Mouse (Mus musculus) heart, embryonic 13.5 days (tissue): Measurements from ENCODE around the gene Map4. TPM values are rescaled to one million over a fixed set of nuclear protein-coding genes. Genes with fewer than 3 reads are reported as not detected.

Experiments used
- ATAC-seq: fragments of 200-750 bp; cut with Nextera tagmentation; 2 replicates; pipeline ENCODE4 v1.8.0; 2017; ENCODE audit warnings: moderate TSS enrichment; ENCODE audit not compliant: insufficient number of reproducible peaks, low FRiP score, low TSS enrichment; ENCODE audit errors: extremely low read depth
- H3K27ac ChIP-seq: fragments of 300-500 bp; sonication (generic); replicated peaks from 2 replicates; pipeline ENCODE4 v1.5.1; 2015; ENCODE audit warnings: moderate library complexity, mild to moderate bottlenecking, inconsistent platforms
- H3K27me3 ChIP-seq: fragments of 300-500 bp; sonication (generic); replicated peaks from 2 replicates; pipeline ENCODE4 v1.6.1; 2015; ENCODE audit warnings: mild to moderate bottlenecking, inconsistent platforms
- H3K36me3 ChIP-seq: fragments of 300-500 bp; sonication (generic); 2 replicates; pipeline ENCODE4 v1.6.1; 2015; ENCODE audit warnings: mild to moderate bottlenecking, inconsistent platforms
- H3K4me1 ChIP-seq: fragments of 300-500 bp; sonication (generic); 2 replicates; pipeline ENCODE4 v1.6.1; 2015; ENCODE audit warnings: inconsistent platforms
- H3K4me2 ChIP-seq: fragments of 300-500 bp; sonication (generic); 2 replicates; pipeline ENCODE4 v1.6.1; 2015; ENCODE audit warnings: inconsistent platforms, mild to moderate bottlenecking, moderate library complexity
- H3K4me3 ChIP-seq: fragments of 300-500 bp; sonication (generic); 2 replicates; pipeline ENCODE4 v1.5.1; 2015; ENCODE audit warnings: moderate library complexity, mild to moderate bottlenecking, inconsistent platforms
- H3K9ac ChIP-seq: fragments of 300-500 bp; sonication (generic); 2 replicates; pipeline ENCODE4 v1.6.1; 2015; ENCODE audit warnings: inconsistent platforms, mild to moderate bottlenecking, moderate library complexity
- H3K9me3 ChIP-seq: fragments of 300-500 bp; sonication (generic); 2 replicates; pipeline ENCODE4 v1.6.1; 2016; ENCODE audit warnings: inconsistent platforms
- WGBS: fragments of 180-500 bp; shearing (Covaris S2); methylation state at CpG from one replicate; pipeline ENCODE4 v1.1.7; 2015; ENCODE audit warnings: mixed read lengths; 5-methylcytosine and 5-hydroxymethylcytosine counted together
- polyA plus RNA-seq: library from polyadenylated mRNA; unstranded; fragments of >200 nt; fragmentation: Nextera tagmentation; extraction: Ambion mirVana; gene quantifications from 2 replicates; pipeline ENCODE4 v1.2.1, GENCODE M21; 2015

Map4 gene
- polyA plus RNA-seq, 1 experiment from 2014 or later: 82.0 TPM

GRCm38 (mm10) chr9:110051869-110052661 is 120.8 kb downstream of the Map4 start:
- Histone ChIP-seq H3K27me3 (no peaks in the 10 kb centered on the region), H3K36me3 (peaks cover 9% of the 10 kb centered on the region; the same call in 1 of the 2 replicates), H3K4me2 (peak overlapping the region; percentile 49), H3K27ac (peak overlapping the region; percentile 85), H3K9ac (peak overlapping the region; percentile 69), H3K4me1 (peaks cover 48% of the 10 kb centered on the region), H3K4me3 (peak overlapping the region; percentile 5; the same call in 1 of the 2 replicates), H3K9me3 (no peaks in the 10 kb centered on the region)
- ATAC-seq: no peak
- WGBS: 52% methylated on average over 23 of the region's 23 CpGs

DNA sequence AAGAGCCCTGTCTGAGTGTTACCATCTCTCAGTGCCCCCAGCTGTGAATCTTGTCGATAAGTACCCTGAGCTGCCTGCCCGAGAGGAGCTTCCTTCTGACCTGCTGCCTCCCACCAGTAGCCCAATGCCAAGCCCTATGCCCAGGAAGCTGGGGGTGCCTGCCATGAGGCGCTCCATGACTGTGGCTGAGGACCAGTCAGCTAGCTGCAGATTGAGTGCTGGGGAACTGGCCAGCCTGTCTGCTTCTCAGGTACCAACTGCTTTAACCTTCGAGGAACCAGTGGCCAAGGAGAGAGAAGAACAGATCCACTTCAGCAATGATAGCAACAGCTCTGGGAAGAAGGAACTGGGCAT is 121.7 kb downstream of the Map4 start:
- no peak overlapping the region for H3K4me3 ChIP-seq
- H3K36me3 ChIP-seq: peaks cover 9% of the 10 kb centered on the region; the same call in 1 of the 2 replicates
- H3K9ac ChIP-seq: peak overlapping the region; percentile 69; the same call in 1 of the 2 replicates
- H3K4me1 ChIP-seq: peaks cover 43% of the 10 kb centered on the region
- H3K9me3 ChIP-seq: no peaks in the 10 kb centered on the region
- peak overlapping the region; percentile 22 for H3K4me2 ChIP-seq
- H3K27me3 ChIP-seq: no peaks in the 10 kb centered on the region
- peak overlapping the region; percentile 85 for H3K27ac ChIP-seq
- no peak for ATAC-seq
- 68% methylated on average over 4 of the region's 4 CpGs for WGBS

GRCm38 (mm10) chr9:110053305-110054079 is 122.2 kb downstream of the Map4 start:
- peak overlapping the region; percentile 69; the same call in 1 of the 2 replicates for H3K9ac ChIP-seq
- 46% methylated on average over 8 of the region's 8 CpGs for WGBS
- ATAC-seq: no peak
- H3K4me2 ChIP-seq: peak overlapping the region; percentile 22
- no peak overlapping the region for H3K4me3 ChIP-seq
- peaks cover 38% of the 10 kb centered on the region for H3K4me1 ChIP-seq
- H3K27ac ChIP-seq: peak overlapping the region; percentile 85
- H3K36me3 ChIP-seq: peaks cover 9% of the 10 kb centered on the region; the same call in 1 of the 2 replicates
- H3K9me3 ChIP-seq: no peaks in the 10 kb centered on the region
- no peaks in the 10 kb centered on the region for H3K27me3 ChIP-seq

DNA sequence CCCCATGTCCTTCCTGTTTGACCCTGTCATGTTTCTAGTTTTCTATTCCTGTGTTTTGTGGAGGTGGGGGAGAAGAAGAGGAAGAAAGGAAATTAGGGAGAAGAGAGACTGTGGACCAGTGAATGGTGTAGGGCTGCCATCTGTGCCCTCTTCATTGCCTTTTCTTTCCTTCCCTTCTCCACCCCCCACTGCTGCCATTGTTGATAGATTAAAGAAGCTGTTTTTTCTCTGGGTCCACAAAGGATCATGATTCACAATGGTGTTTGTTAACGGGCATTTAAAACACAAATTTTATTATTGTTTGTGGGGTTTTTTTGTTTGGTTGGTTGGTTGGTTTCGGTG is 122.8 kb downstream of the Map4 start:
- H3K27me3 ChIP-seq: no peaks in the 10 kb centered on the region
- H3K36me3 ChIP-seq: peaks cover 9% of the 10 kb centered on the region; the same call in 1 of the 2 replicates
- peaks cover 44% of the 10 kb centered on the region for H3K4me1 ChIP-seq
- 78% methylated on average over 2 of the region's 2 CpGs for WGBS
- H3K4me3 ChIP-seq: no peak overlapping the region
- no peak overlapping the region for H3K9ac ChIP-seq
- no peak overlapping the region for H3K4me2 ChIP-seq
- 0 out of 2 replicates have a peak overlapping the region, but pooled peaks have one; percentile 85 for H3K27ac ChIP-seq
- H3K9me3 ChIP-seq: no peaks in the 10 kb centered on the region
- no peak for ATAC-seq

DNA sequence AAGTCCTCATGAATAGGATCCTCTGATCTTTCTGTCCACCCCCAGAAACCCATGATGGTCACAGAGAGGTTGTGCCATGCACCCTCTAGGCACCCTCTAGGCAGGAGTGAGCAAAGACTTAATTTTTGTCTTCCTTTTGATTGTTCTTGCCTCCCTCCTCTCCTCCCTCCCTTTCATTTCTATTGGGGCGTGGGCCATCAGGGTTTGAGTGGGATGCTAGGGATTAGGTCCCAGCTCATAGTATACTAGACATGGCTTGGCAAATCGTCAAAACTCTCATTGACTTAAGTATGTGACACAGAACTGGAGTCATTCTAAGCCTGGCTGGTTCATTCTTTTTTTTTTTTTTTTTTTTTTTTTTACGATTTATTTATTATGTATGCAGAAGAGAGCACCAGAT is 123.5 kb downstream of the Map4 start:
- Histone ChIP-seq H3K4me3 (no peak overlapping the region), H3K27me3 (no peaks in the 10 kb centered on the region), H3K4me1 (peaks cover 46% of the 10 kb centered on the region), H3K9ac (no peak overlapping the region), H3K4me2 (no peak overlapping the region), H3K9me3 (no peaks in the 10 kb centered on the region), H3K36me3 (peaks cover 9% of the 10 kb centered on the region; the same call in 1 of the 2 replicates), H3K27ac (no peak overlapping the region)
- 70% methylated on average over 3 of the region's 3 CpGs for WGBS
- no peak for ATAC-seq

- no peak overlapping the region for H3K4me2 ChIP-seq
- H3K9ac ChIP-seq: no peak overlapping the region
- no peaks in the 10 kb centered on the region for H3K27me3 ChIP-seq
- peaks cover 16% of the 10 kb centered on the region for H3K36me3 ChIP-seq
- no peak overlapping the region for H3K27ac ChIP-seq
- no peak overlapping the region for H3K4me3 ChIP-seq
- H3K9me3 ChIP-seq: no peaks in the 10 kb centered on the region
- peaks cover 33% of the 10 kb centered on the region for H3K4me1 ChIP-seq
- ATAC-seq: no peak
- WGBS: 92% methylated on average over 1 of the region's 1 CpGs
These were observed 125.9 kb downstream of the Map4 start for GRCm38 (mm10) chr9:110057200-110057599.

DNA sequence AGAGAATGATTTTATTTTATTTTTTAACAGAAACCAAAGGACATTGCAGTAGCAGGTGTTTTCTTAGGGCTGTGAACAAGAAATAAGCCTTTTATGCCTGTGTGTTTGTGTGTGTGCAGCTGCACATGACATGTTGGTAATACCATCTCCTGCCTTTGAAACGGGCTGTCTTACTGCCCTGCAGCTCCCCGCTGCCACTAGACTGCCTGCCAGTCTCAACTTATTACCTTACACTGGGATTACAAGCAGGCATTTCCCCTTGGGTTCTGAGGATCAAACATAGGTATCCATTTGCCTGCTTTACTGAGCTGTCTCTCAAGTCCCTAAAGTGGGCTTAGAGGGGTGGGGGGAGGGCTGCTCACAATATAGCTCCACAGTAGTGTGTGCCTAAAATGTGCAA is 129.5 kb downstream of the Map4 start:
- ATAC-seq: no peak
- Histone ChIP-seq H3K27me3 (no peaks in the 10 kb centered on the region), H3K9me3 (no peaks in the 10 kb centered on the region), H3K4me3 (no peak overlapping the region), H3K4me2 (no peak overlapping the region), H3K9ac (no peak overlapping the region), H3K36me3 (peaks cover 38% of the 10 kb centered on the region), H3K27ac (no peak overlapping the region), H3K4me1 (peaks cover 8% of the 10 kb centered on the region)
- 88% methylated on average over 2 of the region's 2 CpGs for WGBS

DNA sequence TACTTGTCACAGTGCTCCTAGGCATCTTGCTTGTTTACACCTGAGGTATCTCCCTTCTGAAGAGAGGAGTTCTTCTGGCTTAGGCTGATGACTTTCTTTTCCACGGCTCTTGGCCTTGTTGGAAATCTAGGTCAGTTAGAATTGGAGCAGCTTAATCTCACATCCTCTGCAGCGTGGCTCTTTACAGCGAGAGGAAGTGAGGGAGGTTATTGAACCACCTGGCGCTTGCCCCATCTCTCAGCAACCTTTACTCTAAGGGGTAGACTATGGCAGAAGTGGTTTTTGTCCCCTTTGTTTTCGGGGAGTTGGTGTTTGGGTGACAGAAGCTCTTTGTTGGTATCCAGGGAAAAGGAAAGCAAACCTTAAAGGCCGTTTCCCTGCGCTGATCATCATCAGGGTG is 131.1 kb downstream of the Map4 start:
- 82% methylated on average over 7 of the region's 7 CpGs for WGBS
- no peak overlapping the region for H3K9ac ChIP-seq
- no peak overlapping the region for H3K27ac ChIP-seq
- H3K4me1 ChIP-seq: peaks cover 10% of the 10 kb centered on the region
- ATAC-seq: no peak
- peaks cover 52% of the 10 kb centered on the region for H3K36me3 ChIP-seq
- H3K4me3 ChIP-seq: no peak overlapping the region
- no peak overlapping the region for H3K4me2 ChIP-seq
- H3K9me3 ChIP-seq: no peaks in the 10 kb centered on the region
- no peaks in the 10 kb centered on the region for H3K27me3 ChIP-seq

DNA sequence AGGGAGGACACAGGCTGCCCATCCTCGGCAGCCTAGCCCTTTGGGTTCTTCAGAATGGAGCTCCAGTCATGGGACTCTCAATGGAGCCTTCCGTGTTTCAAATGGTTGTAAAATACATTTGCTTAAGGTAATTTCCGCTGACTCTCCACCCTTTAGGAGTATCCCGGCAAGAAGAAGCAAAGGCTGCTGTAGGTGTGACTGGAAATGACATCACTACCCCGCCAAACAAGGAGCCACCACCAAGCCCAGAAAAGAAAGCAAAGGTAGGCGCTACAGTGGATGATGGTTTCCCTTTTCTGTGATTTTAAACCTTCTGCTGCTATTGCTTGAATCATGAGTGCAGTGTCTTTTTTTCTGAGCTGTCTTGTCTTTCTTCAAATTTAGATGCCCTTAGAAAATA is 131.6 kb downstream of the Map4 start:
- Histone ChIP-seq H3K9me3 (no peaks in the 10 kb centered on the region), H3K27me3 (no peaks in the 10 kb centered on the region), H3K36me3 (peaks cover 57% of the 10 kb centered on the region), H3K4me2 (no peak overlapping the region), H3K9ac (no peak overlapping the region), H3K4me1 (peaks cover 10% of the 10 kb centered on the region), H3K4me3 (no peak overlapping the region), H3K27ac (no peak overlapping the region)
- ATAC-seq: no peak
- WGBS: 79% methylated on average over 6 of the region's 6 CpGs

DNA sequence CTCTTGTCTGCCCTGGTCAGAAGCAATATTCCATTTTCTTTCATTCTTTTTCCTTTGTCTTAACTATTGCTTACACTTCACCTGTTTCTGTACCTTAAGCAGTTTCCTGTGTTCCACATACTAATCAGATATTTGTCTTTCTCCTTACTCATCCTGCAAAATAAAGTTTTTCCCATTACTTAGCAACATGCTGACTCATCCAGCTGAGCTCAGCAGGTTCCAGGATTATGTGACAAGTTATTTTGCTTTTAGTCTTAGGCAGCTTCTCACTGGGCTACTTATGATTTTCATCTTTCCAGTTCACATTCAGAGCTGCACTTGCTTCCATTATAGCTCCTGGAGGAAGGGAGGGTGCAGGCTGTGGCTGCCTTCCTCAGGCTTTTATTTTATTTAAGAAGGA is 133.4 kb downstream of the Map4 start:
- H3K27ac ChIP-seq: no peak overlapping the region
- H3K4me3 ChIP-seq: no peak overlapping the region
- no peak for ATAC-seq
- peaks cover 3% of the 10 kb centered on the region for H3K4me1 ChIP-seq
- H3K9ac ChIP-seq: no peak overlapping the region
- H3K4me2 ChIP-seq: no peak overlapping the region
- no peaks in the 10 kb centered on the region for H3K27me3 ChIP-seq
- no peaks in the 10 kb centered on the region for H3K9me3 ChIP-seq
- H3K36me3 ChIP-seq: peaks cover 74% of the 10 kb centered on the region

DNA sequence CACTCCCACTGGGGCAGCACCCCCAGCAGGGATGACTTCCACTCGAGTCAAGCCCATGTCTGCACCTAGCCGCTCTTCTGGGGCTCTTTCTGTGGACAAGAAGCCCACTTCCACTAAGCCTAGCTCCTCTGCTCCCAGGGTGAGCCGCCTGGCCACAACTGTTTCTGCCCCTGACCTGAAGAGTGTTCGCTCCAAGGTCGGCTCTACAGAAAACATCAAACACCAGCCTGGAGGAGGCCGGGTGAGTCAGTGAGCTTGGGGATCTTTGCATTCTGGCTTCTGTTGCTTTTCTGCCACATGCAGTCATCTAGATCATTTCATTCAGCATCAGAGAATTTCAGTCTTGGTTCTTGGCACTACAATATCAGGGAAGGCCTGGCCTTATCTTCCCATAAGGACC is 137.5 kb downstream of the Map4 start:
- Histone ChIP-seq H3K4me3 (no peak overlapping the region), H3K4me2 (no peak overlapping the region), H3K27ac (no peak overlapping the region), H3K27me3 (no peaks in the 10 kb centered on the region), H3K9ac (no peak overlapping the region), H3K9me3 (no peaks in the 10 kb centered on the region), H3K4me1 (peaks cover 16% of the 10 kb centered on the region), H3K36me3 (peaks cover 90% of the 10 kb centered on the region)
- no peak for ATAC-seq
- WGBS: 76% methylated on average over 6 of the region's 6 CpGs
